Mouse (Mus musculus) neural tube, embryonic 13.5 days (tissue): ENCODE results near the gene Nek5. TPM values are rescaled to one million over a fixed set of nuclear protein-coding genes. Genes with fewer than 3 reads are reported as not detected.
"Not testable (repeated sequence)": the region's sequence is repeated elsewhere in the genome, so short reads cannot be mapped to it uniquely, and the experiment has no call there.

Experiments
- ATAC-seq: fragments of 200-750 bp; cut with Nextera tagmentation; 2 replicates; pipeline ENCODE4 v1.8.0; 2017; ENCODE audit warnings: low read depth, mild to moderate bottlenecking, moderate TSS enrichment, moderate library complexity
- H3K27ac ChIP-seq: fragments of 300-500 bp; sonication (generic); replicated peaks from 2 replicates; pipeline ENCODE4 v1.5.1; 2015; ENCODE audit warnings: moderate library complexity, mild to moderate bottlenecking, inconsistent platforms
- H3K27me3 ChIP-seq: fragments of 300-500 bp; sonication (generic); 2 replicates; pipeline ENCODE4 v1.6.1; 2015; ENCODE audit warnings: mild to moderate bottlenecking, inconsistent platforms
- H3K36me3 ChIP-seq: fragments of 300-500 bp; sonication (generic); 2 replicates; pipeline ENCODE4 v1.6.1; 2015; ENCODE audit warnings: mild to moderate bottlenecking, inconsistent platforms
- H3K4me1 ChIP-seq: fragments of 300-500 bp; sonication (generic); replicated peaks from 2 replicates; pipeline ENCODE4 v1.6.1; 2015; ENCODE audit warnings: inconsistent platforms
- H3K4me2 ChIP-seq: fragments of 300-500 bp; sonication (generic); 2 replicates; pipeline ENCODE4 v1.6.1; 2015; ENCODE audit warnings: inconsistent platforms, mild to moderate bottlenecking, moderate library complexity
- H3K4me3 ChIP-seq: fragments of 300-500 bp; sonication (generic); 2 replicates; pipeline ENCODE4 v1.5.1; 2015; ENCODE audit warnings: mild to moderate bottlenecking, inconsistent platforms
- H3K9ac ChIP-seq: fragments of 300-500 bp; sonication (generic); 2 replicates; pipeline ENCODE4 v1.6.1; 2015; ENCODE audit warnings: moderate library complexity, mild to moderate bottlenecking, inconsistent platforms
- H3K9me3 ChIP-seq: fragments of 300-500 bp; sonication (generic); 2 replicates; pipeline ENCODE4 v1.6.1; 2016; ENCODE audit warnings: inconsistent platforms
- WGBS: fragments of 180-500 bp; shearing (Covaris S2); methylation state at CpG from one replicate; pipeline ENCODE4 v1.1.7; 2015; 5-methylcytosine and 5-hydroxymethylcytosine counted together
- polyA plus RNA-seq: library from polyadenylated mRNA; unstranded; fragments of >200 nt; fragmentation: Nextera tagmentation; extraction: Ambion mirVana; gene quantifications from 2 replicates; pipeline ENCODE4 v1.2.1, GENCODE M21; 2015

Nek5 gene
- polyA plus RNA-seq, 1 experiment from 2014 or later = 0.32 TPM

- Histone ChIP-seq H3K4me1 (no peaks in the 10 kb centered on the region), H3K4me2 (no peak overlapping the region), H3K4me3 (no peak overlapping the region), H3K9me3 (no peaks in the 10 kb centered on the region), H3K9ac (no peak overlapping the region), H3K27ac (no peak overlapping the region), H3K27me3 (no peaks in the 10 kb centered on the region), H3K36me3 (peaks cover 32% of the 10 kb centered on the region)
- no peak for ATAC-seq
- WGBS = 88% methylated on average over 1 of the region's 1 CpGs
Observed at GRCm38 (mm10) chr8:22143764-22144491, 19.1 kb upstream of the Nek5 start.

- H3K9me3 ChIP-seq = no peaks in the 10 kb centered on the region
- ATAC-seq = no peak
- no peak overlapping the region for H3K27ac ChIP-seq
- H3K4me2 ChIP-seq = no peak overlapping the region
- H3K4me1 ChIP-seq = no peaks in the 10 kb centered on the region
- no peak overlapping the region for H3K9ac ChIP-seq
- peaks cover 26% of the 10 kb centered on the region for H3K36me3 ChIP-seq
- 77% methylated on average over 4 of the region's 4 CpGs for WGBS
- no peaks in the 10 kb centered on the region for H3K27me3 ChIP-seq
- H3K4me3 ChIP-seq = no peak overlapping the region
Observed at GRCm38 (mm10) chr8:22142592-22142991, 17.7 kb upstream of the Nek5 start.

- 86% methylated on average over 4 of the region's 4 CpGs for WGBS
- no peak overlapping the region for H3K9ac ChIP-seq
- H3K27me3 ChIP-seq = no peaks in the 10 kb centered on the region
- no peak for ATAC-seq
- H3K4me1 ChIP-seq = no peaks in the 10 kb centered on the region
- H3K4me2 ChIP-seq = no peak overlapping the region
- H3K4me3 ChIP-seq = no peak overlapping the region
- peaks cover 26% of the 10 kb centered on the region for H3K36me3 ChIP-seq
- no peaks in the 10 kb centered on the region for H3K9me3 ChIP-seq
- H3K27ac ChIP-seq = no peak overlapping the region
Observed at GRCm38 (mm10) chr8:22141836-22142385, 17.1 kb upstream of the Nek5 start.

- not testable (repeated sequence) for H3K27ac ChIP-seq, H3K4me3 ChIP-seq, H3K27me3 ChIP-seq, H3K4me2 ChIP-seq, H3K9ac ChIP-seq, H3K4me1 ChIP-seq, ATAC-seq, H3K9me3 ChIP-seq
- WGBS = 74% methylated on average over 9 of the region's 9 CpGs
- 0 out of 2 replicates have a peak, but pooled peaks cover 18% of the 10 kb centered on the region for H3K36me3 ChIP-seq
Observed at GRCm38 (mm10) chr8:22136462-22136861, 11.6 kb upstream of the Nek5 start.

GRCm38 (mm10) chr8:22134750-22135135 lies 9.9 kb upstream of the Nek5 start:
- no peaks in the 10 kb centered on the region for H3K9me3 ChIP-seq
- 0 out of 2 replicates have a peak, but pooled peaks cover 9% of the 10 kb centered on the region for H3K36me3 ChIP-seq

GRCm38 (mm10) chr8:22134078-22134749 lies 9.4 kb upstream of the Nek5 start:
- Histone ChIP-seq H3K9ac (no peak overlapping the region), H3K36me3 (0 out of 2 replicates have a peak, but pooled peaks cover 10% of the 10 kb centered on the region), H3K27me3 (no peaks in the 10 kb centered on the region), H3K27ac (no peak overlapping the region), H3K4me2 (no peak overlapping the region), H3K9me3 (no peaks in the 10 kb centered on the region), H3K4me3 (no peak overlapping the region), H3K4me1 (no peaks in the 10 kb centered on the region)
- no peak for ATAC-seq
- 89% methylated on average over 7 of the region's 7 CpGs for WGBS

More at GRCm38 (mm10) chr8:22134750-22135135, 9.9 kb upstream of the Nek5 start:
- Histone ChIP-seq H3K4me1 (no peaks in the 10 kb centered on the region), H3K4me2 (no peak overlapping the region), H3K27me3 (no peaks in the 10 kb centered on the region), H3K27ac (no peak overlapping the region), H3K4me3 (no peak overlapping the region), H3K9ac (no peak overlapping the region)
- 88% methylated on average over 5 of the region's 5 CpGs for WGBS
- no peak for ATAC-seq

- WGBS = 83% methylated on average over 12 of the region's 12 CpGs
- no peaks in the 10 kb centered on the region for H3K9me3 ChIP-seq
- no peak overlapping the region for H3K9ac ChIP-seq
- no peaks in the 10 kb centered on the region for H3K4me1 ChIP-seq
- no peak overlapping the region for H3K27ac ChIP-seq
- peaks cover 30% of the 10 kb centered on the region for H3K36me3 ChIP-seq
- no peak for ATAC-seq
- H3K4me3 ChIP-seq = no peak overlapping the region
- H3K4me2 ChIP-seq = no peak overlapping the region
- no peaks in the 10 kb centered on the region for H3K27me3 ChIP-seq
Observed at GRCm38 (mm10) chr8:22132062-22132461, 7.2 kb upstream of the Nek5 start.

GRCm38 (mm10) chr8:22107020-22107419 lies 17.8 kb downstream of the Nek5 start:
- Histone ChIP-seq H3K36me3 (no peaks in the 10 kb centered on the region), H3K4me1 (no peaks in the 10 kb centered on the region), H3K27me3 (no peaks in the 10 kb centered on the region), H3K9ac (no peak overlapping the region), H3K4me2 (no peak overlapping the region), H3K9me3 (no peaks in the 10 kb centered on the region), H3K4me3 (no peak overlapping the region), H3K27ac (no peak overlapping the region)
- no peak for ATAC-seq
- WGBS = 81% methylated on average over 4 of the region's 4 CpGs

GRCm38 (mm10) chr8:22091568-22091967 lies 33.3 kb downstream of the Nek5 start:
- Histone ChIP-seq H3K9me3 (no peaks in the 10 kb centered on the region), H3K4me3 (no peak overlapping the region), H3K9ac (no peak overlapping the region), H3K4me1 (no peaks in the 10 kb centered on the region), H3K36me3 (no peaks in the 10 kb centered on the region), H3K4me2 (no peak overlapping the region), H3K27ac (no peak overlapping the region), H3K27me3 (no peaks in the 10 kb centered on the region)
- no peak for ATAC-seq
- whole genome bisulfite sequencing = 36% methylated on average over 8 of the region's 8 CpGs

- Histone ChIP-seq H3K9ac (no peak overlapping the region), H3K27me3 (no peaks in the 10 kb centered on the region), H3K9me3 (no peaks in the 10 kb centered on the region), H3K4me2 (no peak overlapping the region), H3K36me3 (no peaks in the 10 kb centered on the region), H3K4me1 (no peaks in the 10 kb centered on the region), H3K4me3 (no peak overlapping the region), H3K27ac (no peak overlapping the region)
- no peak for ATAC-seq
- WGBS = 88% methylated on average over 4 of the region's 4 CpGs
Observed at GRCm38 (mm10) chr8:22089226-22089625, 35.6 kb downstream of the Nek5 start.

GRCm38 (mm10) chr8:22079313-22080007 lies 45.4 kb downstream of the Nek5 start:
- 86% methylated on average over 9 of the region's 9 CpGs for WGBS
- Histone ChIP-seq H3K27ac (no peak overlapping the region), H3K27me3 (no peaks in the 10 kb centered on the region), H3K4me2 (no peak overlapping the region), H3K9me3 (no peaks in the 10 kb centered on the region), H3K4me1 (no peaks in the 10 kb centered on the region), H3K9ac (no peak overlapping the region), H3K4me3 (no peak overlapping the region), H3K36me3 (no peaks in the 10 kb centered on the region)
- no peak for ATAC-seq

- Histone ChIP-seq H3K9me3 (no peaks in the 10 kb centered on the region), H3K27me3 (peaks cover 12% of the 10 kb centered on the region), H3K9ac (peak overlapping the region; percentile 68; the same call in 1 of the 2 replicates), H3K4me2 (peak overlapping the region; percentile 74), H3K27ac (no peak overlapping the region), H3K4me1 (peaks cover 11% of the 10 kb centered on the region), H3K36me3 (peaks cover 27% of the 10 kb centered on the region), H3K4me3 (peak overlapping the region; percentile 64)
- 9% methylated on average over 3 of the region's 3 CpGs for WGBS
- no peak for ATAC-seq
Observed at GRCm38 (mm10) chr8:22061126-22061525, 63.7 kb downstream of the Nek5 start.
